Mouse (Mus musculus) thymus, adult 2 months (tissue): Measurements from ENCODE around the gene Cstf3.

ENCODE experiments used
- CTCF ChIP-seq: fragments of 200-500 bp; IDR thresholded peaks from 2 replicates; pipeline ENCODE4 v1.5.1; 2012; ENCODE audit warnings: mild to moderate bottlenecking, control low read depth, low read length, moderate library complexity, borderline replicate concordance; ENCODE audit not compliant: control insufficient read depth, poor library complexity, insufficient read depth; ENCODE audit errors: extremely low read depth
- POLR2A ChIP-seq: fragments of 200-500 bp; IDR thresholded peaks from 2 replicates; pipeline ENCODE4 v1.6.1; 2012; ENCODE audit warnings: mild to moderate bottlenecking, low read length, control low read depth, moderate library complexity; ENCODE audit not compliant: control insufficient read depth, poor library complexity, insufficient read depth; ENCODE audit errors: extremely low read depth

- TF ChIP-seq CTCF (no peak), POLR2A (no peak)
Observed at GRCm38 (mm10) chr2:104588552-104588951, 1.8 kb upstream of the Cstf3 start.
